In genomic region chr1:133841171-133841926, GRCm38 (mm10) we compare ENCODE assay signal across 21 mouse cellular contexts. TPM values are rescaled to one million over a fixed set of nuclear protein-coding genes. Genes with fewer than 3 reads are reported as not detected.
A peak's percentile ranks its signal among the peaks of the same experiment; 100 is the strongest.
DNase-seq lines count a peak whose midpoint lies in the region; ATAC-seq and TF ChIP-seq lines count a peak whose summit lies in the region.
"Had no signal": no experiment of that assay in that cellular context is flagged by ENCODE, and none has a peak within 500 bp of the region (broad histone marks: within the 10 kb centered on the region; RNA-seq: fewer than 3 reads in every experiment).

No protein-coding gene starts in this region.

- TF ChIP-seq CTCF in intestine, postnatal 0 days (IDR thresholded peaks at IDR 0.05; ENCODE audit: low read depth): no peak

- DNase-seq in thymus, postnatal 0 days (ENCODE audit: low spot score): peak; percentile 29
- DNase-seq in thymus, postnatal 4 days: no peak
- peak; percentile 16 for DNase-seq in T-cell, adult 2 months (ENCODE audit: low spot score)
- peak; percentile 64 for DNase-seq in naive thymus-derived CD4-positive, alpha-beta T cell, adult 2 months (ENCODE audit: low read depth)
- no peak for DNase-seq in adrenal gland, adult (ENCODE audit: inconsistent age in 2 of 2, low spot score in 1 of 2)
- no peak for DNase-seq in Muller cell, postnatal 12 days (ENCODE audit: inconsistent ontology term)
- DNase-seq: adrenal gland, postnatal 25 days; cerebellum, adult 11-12 months; cerebellum, postnatal 25 days; gastrocnemius, postnatal 14 days; heart, postnatal 10 days; kidney, adult 11 months; spleen, adult 18-20 months; thymus, postnatal 36 days had no signal

- no peak overlapping the region for H3K9ac ChIP-seq in intestine, postnatal 0 days (ENCODE audit: low read depth, low read length)
- H3K9ac ChIP-seq: forebrain, embryonic 12.5 days; hindbrain, embryonic 13.5 days; liver, embryonic 15.5 days; midbrain, embryonic 13.5 days had no signal

- ATAC-seq in granulocyte monocyte progenitor cell, adult 5-6 weeks (replicated peaks; ENCODE audit: poor library complexity, severe bottlenecking): peak; percentile 66
- ATAC-seq in intestine, postnatal 0 days: no peak

- H3K4me3 ChIP-seq in intestine, postnatal 0 days (ENCODE audit: low read depth, low read length): no peak overlapping the region
- H3K4me3 ChIP-seq: forebrain, embryonic 12.5 days; hindbrain, embryonic 13.5 days; liver, embryonic 15.5 days; midbrain, embryonic 13.5 days had no signal

- no peak overlapping the region for H3K4me2 ChIP-seq in intestine, postnatal 0 days (replicated peaks; ENCODE audit: low read depth)
- H3K4me2 ChIP-seq: forebrain, embryonic 12.5 days; heart, embryonic 11.5 days; hindbrain, embryonic 13.5 days; liver, embryonic 15.5 days; midbrain, embryonic 13.5 days had no signal

- H3K9me3 ChIP-seq in intestine, postnatal 0 days (ENCODE audit: control insufficient read depth): peaks cover 3% of the 10 kb centered on the region; the same call in 1 of the 2 replicates
- H3K9me3 ChIP-seq: forebrain, embryonic 12.5 days; hindbrain, embryonic 13.5 days; liver, embryonic 15.5 days; midbrain, embryonic 13.5 days had no signal

- H3K36me3 ChIP-seq in intestine, postnatal 0 days (ENCODE audit: control insufficient read depth, insufficient read depth): no peaks in the 10 kb centered on the region
- H3K36me3 ChIP-seq: forebrain, embryonic 12.5 days; hindbrain, embryonic 13.5 days; liver, embryonic 15.5 days; midbrain, embryonic 13.5 days had no signal

- H3K27ac ChIP-seq in intestine, postnatal 0 days (ENCODE audit: low read depth, low read length): no peak overlapping the region
- H3K27ac ChIP-seq: liver, embryonic 15.5 days had no signal

- H3K4me1 ChIP-seq in intestine, postnatal 0 days (replicated peaks; ENCODE audit: control insufficient read depth, insufficient read depth, low read length): no peaks in the 10 kb centered on the region

- WGBS in intestine, postnatal 0 days: 91% methylated on average over 15 of the region's 15 CpGs

- H3K27me3 ChIP-seq in intestine, postnatal 0 days (replicated peaks; ENCODE audit: control insufficient read depth, insufficient read depth, low read length): no peaks in the 10 kb centered on the region
- H3K27me3 ChIP-seq: hindbrain, embryonic 13.5 days; liver, embryonic 15.5 days; midbrain, embryonic 13.5 days had no signal

RNA-seq across cellular contexts. Expression of gene Atp2b4, which starts 40.5 kb away (rescaled TPM):
- 3.1 and 3.5 TPM in 2 replicates for polyA plus RNA-seq in thymus, postnatal 0 days (2015; fragmentation: Nextera tagmentation; extraction: Ambion mirVana)
- 44.2 and 58.3 TPM in 2 replicates for total RNA-seq in granulocyte monocyte progenitor cell, adult 5-6 weeks (2014; fragmentation: Nextera tagmentation)
- 27.1 and 32.1 TPM in 2 replicates for total RNA-seq in granulocyte monocyte progenitor cell, adult 5-6 weeks (2017)
- 9.8 and 11.8 TPM in 2 replicates for polyA plus RNA-seq in intestine, postnatal 0 days (2015; fragmentation: Nextera tagmentation; extraction: Ambion mirVana)

Comparison
In these comparisons a context has a peak if more than half of its experiments do, and no peak if none do; other contexts are left out.
1. DNase-seq: peak in thymus, postnatal 0 days (single experiment), T-cell, adult 2 months (single experiment) and naive thymus-derived CD4-positive, alpha-beta T cell, adult 2 months (single experiment); none in thymus, postnatal 4 days (single experiment), adrenal gland, adult (0 of 2) and Muller cell, postnatal 12 days (single experiment).